Mouse (Mus musculus) lung, adult 2 months (tissue): Measurements from ENCODE around the gene Kirrel.

Source experiments
- CTCF ChIP-seq: fragments of 200-500 bp; IDR thresholded peaks from 2 replicates; pipeline ENCODE4 v1.5.1; 2011; ENCODE audit warnings: mild to moderate bottlenecking, low read length, control low read depth; ENCODE audit not compliant: insufficient read depth
- POLR2A ChIP-seq: fragments of 200-500 bp; IDR thresholded peaks from 2 replicates; pipeline ENCODE4 v1.6.1; 2011; ENCODE audit warnings: low read depth, mild to moderate bottlenecking, control low read depth, low read length, borderline replicate concordance; ENCODE audit errors: extremely low read depth

- TF ChIP-seq POLR2A, result no peak
- TF ChIP-seq CTCF, result no peak
These were observed 356 bp upstream of the Kirrel start for GRCm38 (mm10) chr3:87174769-87175437.
